Mouse (Mus musculus) left cerebral cortex, postnatal 14 days (tissue): Measurements from ENCODE around the gene Apex2. TPM values are rescaled to one million over a fixed set of nuclear protein-coding genes. Genes with fewer than 3 reads are reported as not detected.
"Not testable (repeated sequence)": the region's sequence is repeated elsewhere in the genome, so short reads cannot be mapped to it uniquely, and the experiment has no call there.

ENCODE experiments used
- DNase-seq, 2 experiments: peaks; one replicate each; pipeline ENCODE4 v3.0.0; 2021 to 2022; ENCODE audit warnings: low spot score in 2 of 2, mixed read lengths in 1 of 2
- intact Hi-C: fragments of 180-260 bp; cut with DNase I; formaldehyde crosslinking; loops from one replicate; pipeline ENCODE4 v1.15.1; 2025
- microRNA-seq, 2 experiments: library from miRNA; unstranded; fragments of <30 nt; microRNA quantifications; one replicate each; pipeline ENCODE4 v1.2.0; 2022
- total RNA-seq, 2 experiments: library from RNA; stranded (reverse); gene quantifications; 2 replicates each; pipeline ENCODE4 v1.2.3; 2021

Gene Apex2
- total RNA-seq, 2 experiments from 2014 or later = 13.7 to 16.2 TPM

DNA sequence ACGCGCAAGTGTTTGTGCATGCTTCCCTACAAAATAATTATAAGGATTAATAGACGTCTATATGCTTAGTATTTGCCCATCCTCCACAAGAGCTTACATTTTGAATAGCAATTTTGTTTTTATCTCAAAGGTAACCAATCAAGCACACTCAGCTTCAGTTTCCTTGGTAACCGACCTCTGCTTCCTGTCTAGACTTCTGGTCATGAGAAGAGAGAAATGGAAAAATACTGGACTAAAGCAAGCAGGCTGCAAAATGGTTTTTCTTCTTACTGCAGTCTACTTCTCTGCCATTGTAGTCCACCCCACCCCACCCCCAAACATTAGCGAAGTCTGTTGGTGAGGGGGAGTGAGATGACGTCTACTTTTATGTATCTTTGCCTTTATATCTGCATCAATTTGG lies 78.4 kb downstream of the Apex2 start:
- intact Hi-C loops = loop anchor here (5.0 kb wide), 1 partner anchor 146 kb away; the partner anchor contains the start of gene Tro
- peak in 1 of 2 experiments; percentile 20 for DNase-seq

DNA sequence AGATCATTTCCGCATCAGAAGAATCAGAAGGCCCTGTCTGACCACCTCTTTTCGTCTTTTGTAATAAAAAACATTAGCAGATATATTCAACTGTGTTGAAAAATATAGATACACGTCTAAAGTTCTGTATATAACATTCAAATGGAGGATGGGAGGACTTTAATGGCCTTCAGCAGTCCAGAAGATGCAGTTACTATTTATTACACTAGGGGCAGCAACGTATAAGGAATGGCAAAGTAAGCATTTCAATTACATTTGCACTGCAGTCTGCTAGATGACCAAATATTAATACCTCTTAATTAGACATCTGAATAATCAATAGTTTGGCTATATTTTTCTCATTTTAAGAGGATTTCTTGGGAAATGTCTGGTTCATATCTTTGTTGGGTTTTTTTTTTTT lies 79.0 kb downstream of the Apex2 start:
- DNase-seq = peak; percentile 39 to 72
- intact Hi-C loops = loop anchor here (5.0 kb wide), 1 partner anchor 147 kb away; the partner anchor contains the start of gene Tro

DNA sequence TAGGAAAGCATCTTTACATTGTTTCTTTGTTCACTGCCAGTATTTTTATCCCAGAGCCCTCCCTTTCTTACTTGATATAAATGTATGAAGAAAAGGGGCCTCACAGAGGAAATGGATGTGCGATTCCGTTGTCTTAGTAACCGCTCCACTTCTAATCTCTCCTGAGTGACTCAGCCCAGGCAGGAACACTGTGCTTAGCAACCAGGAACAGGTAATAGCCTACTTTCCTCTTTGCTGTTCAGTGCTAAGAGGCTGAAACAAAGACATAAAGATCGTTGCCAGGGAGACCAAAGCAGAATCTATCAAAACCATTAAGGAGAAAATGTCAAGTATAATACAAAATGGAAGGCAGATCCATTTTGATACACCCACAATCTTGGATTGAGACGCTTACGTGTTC lies 81.0 kb downstream of the Apex2 start:
- intact Hi-C loops = loop anchor here (10.0 kb wide), 1 partner anchor 606 kb away; no protein-coding TSS in a partner anchor
- peak; percentile 22 for DNase-seq

DNA sequence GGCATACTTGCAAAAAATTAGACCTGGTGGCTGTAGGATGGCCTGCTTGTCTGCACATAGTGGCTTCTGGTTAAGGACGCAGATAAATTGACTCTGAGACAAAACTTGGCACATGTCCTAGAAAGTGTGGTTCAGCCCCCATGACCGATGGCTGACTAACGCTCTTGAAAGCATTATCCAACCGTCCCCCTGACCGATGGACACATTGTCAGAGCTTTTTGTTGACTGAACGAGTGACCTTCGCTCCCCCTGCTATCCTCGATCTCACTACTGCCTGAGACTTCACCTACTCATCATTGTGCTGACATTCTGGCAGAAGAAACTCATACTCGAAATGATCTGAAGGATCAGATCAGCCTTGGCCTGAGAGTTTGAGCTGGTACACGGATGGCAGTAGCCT lies 101.9 kb downstream of the Apex2 start:
- DNase-seq, intact Hi-C loops: not testable (repeated sequence)

DNA sequence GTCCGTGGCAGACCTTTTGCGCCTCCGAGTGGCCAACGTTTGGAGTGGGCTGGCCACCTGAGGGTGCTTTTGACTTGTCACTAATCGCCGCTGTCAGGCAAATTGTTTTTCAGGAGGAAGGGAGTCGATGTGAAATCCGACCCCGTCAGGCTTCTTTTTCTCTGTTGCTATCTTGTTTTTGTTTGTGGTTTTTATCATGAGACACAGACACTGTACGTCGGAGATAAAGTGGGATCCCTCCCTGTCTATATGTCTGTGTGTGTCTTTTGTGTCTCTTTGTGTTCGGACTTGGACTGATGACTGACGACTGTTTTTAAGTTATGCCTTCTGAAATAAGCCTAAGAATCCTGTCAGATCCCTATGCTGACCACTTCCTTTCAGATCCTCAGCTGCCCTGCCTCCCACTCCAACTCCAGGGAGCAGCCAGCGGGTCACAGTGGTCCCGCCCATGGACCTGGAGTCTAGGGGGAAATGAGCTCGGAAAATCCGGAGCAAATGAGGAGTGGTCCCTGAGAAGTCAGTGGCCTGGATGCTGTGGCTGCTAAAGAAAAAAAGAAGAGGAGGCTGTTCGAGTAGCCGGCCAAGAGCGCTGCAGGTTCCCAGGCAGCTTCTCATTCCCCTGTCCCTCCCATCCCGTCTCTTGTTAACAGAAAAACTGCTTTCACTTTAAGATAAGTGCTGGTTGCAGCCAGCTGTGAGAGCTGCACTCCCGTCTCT lies 103.2 kb downstream of the Apex2 start:
- intact Hi-C loops, DNase-seq: not testable (repeated sequence)

DNA sequence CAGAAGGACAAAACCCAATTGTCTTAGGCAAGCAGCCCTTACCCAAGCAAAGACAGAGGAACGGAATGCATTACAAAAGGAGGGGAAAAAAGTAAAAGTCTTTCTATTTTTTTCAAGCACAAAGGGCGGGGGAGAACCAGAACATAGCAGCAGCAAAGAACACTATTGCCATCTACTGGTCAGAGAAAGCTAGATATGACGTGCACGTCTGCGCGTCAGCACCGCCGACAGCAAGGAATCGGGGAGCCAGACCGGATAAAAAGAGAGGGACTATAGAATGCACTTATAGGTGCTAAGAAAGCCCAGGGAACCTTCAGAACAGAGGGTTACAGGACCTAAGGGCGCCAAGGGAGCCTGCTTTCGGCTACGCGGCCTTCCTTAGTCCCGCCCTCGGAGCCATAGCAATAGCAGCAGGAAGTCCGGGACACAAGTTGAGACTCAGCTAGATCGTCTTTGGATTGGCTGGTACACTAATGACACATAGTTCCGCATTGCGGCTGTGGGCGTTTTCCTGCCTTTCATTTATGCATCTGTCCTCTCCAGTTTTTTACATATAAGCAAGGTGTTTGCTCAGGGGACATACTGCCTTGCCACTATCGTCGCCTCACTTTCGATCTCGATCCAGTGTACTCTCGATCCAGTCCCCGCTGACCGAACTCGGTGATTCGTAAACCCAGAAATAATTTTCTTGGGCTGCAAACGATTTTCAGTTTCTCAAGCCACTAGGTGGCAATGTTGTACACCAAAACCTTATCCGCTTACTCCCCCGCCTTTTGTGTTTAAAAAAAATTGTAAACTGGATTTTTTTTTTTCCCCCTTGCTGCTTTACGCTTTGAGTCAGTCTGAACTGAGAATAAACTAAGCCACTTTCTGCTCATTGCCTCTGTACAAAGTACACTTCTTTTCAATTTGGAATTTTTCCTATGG lies 111.6 kb downstream of the Apex2 start:
- DNase-seq = peak; percentile 82 to 98
- intact Hi-C loops = no loop called here

DNA sequence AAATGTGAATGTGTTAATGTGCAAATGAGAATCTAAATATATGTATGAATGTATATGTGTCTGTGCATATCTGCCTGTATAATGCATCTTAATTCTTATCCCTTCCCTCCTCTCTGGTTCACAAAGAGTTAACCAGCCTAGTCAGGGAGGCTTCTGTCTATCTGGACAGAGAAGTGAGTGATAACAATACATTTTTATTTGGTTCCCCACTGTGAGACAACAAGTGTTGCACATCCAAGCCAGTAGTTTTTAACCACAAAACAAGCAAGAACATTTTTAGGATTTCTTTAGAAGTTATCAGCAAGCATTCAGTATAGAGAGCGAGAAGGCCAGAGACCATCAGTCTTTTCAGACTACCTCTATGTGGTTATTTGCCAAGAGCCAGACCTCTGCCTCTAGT lies 118.3 kb downstream of the Apex2 start:
- intact Hi-C loops = no loop called here
- no peak for DNase-seq

Small RNA genes within 50 kb of the gene (microRNA-seq; reads per million reads assigned to microRNA genes)
- 0 reads per million in 2 experiments for gene Mir3620

Other genes starting within 250 kb of the Apex2 start
- gene Tmem29, start 130.7 kb downstream of the Apex2 start, total RNA-seq = 10 to 100 TPM; 45.2 to 45.8 TPM
- gene Alas2, start 42.5 kb downstream of the Apex2 start, total RNA-seq = 10 to 100 TPM; 12.7 to 13.4 TPM
- gene Pfkfb1, start 1.6 kb downstream of the Apex2 start, total RNA-seq = 1 to 10 TPM; 1.8 to 2.1 TPM
- 100 to 1,000 TPM; 140 to 147 TPM for gene Tro, start 67.7 kb upstream of the Apex2 start, total RNA-seq
- 10 to 100 TPM; 52.2 to 54.6 TPM for gene Maged2, start 224.5 kb upstream of the Apex2 start, total RNA-seq